Mouse (Mus musculus) embryonic stem cell, embryonic (primary cell): ENCODE data around the gene Ifi202b.
"Not testable (repeated sequence)": the region's sequence is repeated elsewhere in the genome, so short reads cannot be mapped to it uniquely, and the experiment has no call there.

Experiments
- CTCF ChIA-PET, 4 experiments: fragments of 300-600 bp in 2 of 4; fragments of 350-600 bp in 2 of 4; sonication (Branson Sonifier 250); formaldehyde crosslinking; loops; one replicate each; lab custom pipeline; 2022; ENCODE audit warnings: inconsistent platforms in 2 of 4; lab: Charles Lee
- POLR2A ChIA-PET, 4 experiments: fragments of 300-600 bp in 2 of 4; fragments of 350-600 bp in 2 of 4; sonication (Branson Sonifier 250); formaldehyde crosslinking; loops; one replicate each; lab custom pipeline; 2022; ENCODE audit warnings: antibody characterized with exemption in 4 of 4, inconsistent platforms in 1 of 4; lab: Charles Lee

The Ifi202b gene

DNA sequence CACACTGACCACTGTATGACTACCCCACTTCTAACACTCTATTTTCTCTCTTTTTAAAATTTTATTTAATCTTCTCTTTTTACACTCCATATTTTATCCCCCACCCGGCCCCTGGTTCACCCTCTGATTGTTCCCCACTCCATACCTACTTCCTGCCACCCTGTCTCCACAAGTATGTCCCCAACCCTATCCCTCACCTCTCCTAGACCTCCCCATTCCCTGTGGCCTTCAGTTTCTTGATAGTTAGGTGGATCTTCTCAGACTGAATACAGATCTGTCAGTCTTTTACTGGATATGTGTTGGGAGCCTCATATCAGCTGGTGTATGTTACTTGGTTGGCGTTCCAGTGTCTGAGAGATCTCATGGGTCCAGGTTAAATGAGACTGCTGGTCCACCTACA is 68.0 kb downstream of the Ifi202b start:
- POLR2A ChIA-PET, result no interaction called here

DNA sequence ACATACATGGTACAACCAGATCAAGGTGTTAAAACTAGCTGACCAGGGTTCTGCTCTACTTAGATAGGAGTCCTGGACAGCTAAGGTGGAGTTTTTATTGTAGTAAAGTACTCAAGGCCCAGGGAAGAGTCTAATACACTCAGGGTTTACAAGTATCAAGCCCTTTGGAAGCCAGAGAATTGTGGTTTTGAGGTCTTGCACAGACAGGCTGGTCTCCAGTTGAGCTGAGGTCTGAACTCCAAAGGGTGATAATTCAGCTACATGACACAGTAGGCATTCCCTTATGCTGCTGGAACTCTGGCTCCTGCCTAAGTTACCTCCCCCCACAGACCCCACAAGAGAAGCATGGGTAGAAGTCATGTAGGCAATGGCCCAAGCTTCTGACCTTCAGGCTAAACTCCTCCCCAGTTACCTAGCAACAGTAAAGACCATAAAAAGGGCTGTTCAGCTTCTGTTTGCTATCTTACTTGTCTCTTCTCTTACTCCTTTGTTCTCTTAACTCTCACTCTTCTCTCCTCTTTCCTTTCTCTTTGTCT is 69.2 kb downstream of the Ifi202b start:
- CTCF ChIA-PET, POLR2A ChIA-PET: not testable (repeated sequence)

More for the DNA sequence above, 68.0 kb downstream of the Ifi202b start:
- CTCF ChIA-PET, result interaction anchor here in 1 of 4 experiments (1.0 kb wide), 1 partner anchor 147 kb away, joined by 4 read pairs; no protein-coding TSS in a partner anchor
